Mouse (Mus musculus) stomach, postnatal 0 days (tissue): Measurements from ENCODE around the gene Il34. TPM values are rescaled to one million over a fixed set of nuclear protein-coding genes. Genes with fewer than 3 reads are reported as not detected.

Source experiments
- ATAC-seq: fragments of 200-750 bp; cut with Nextera tagmentation; 2 replicates; pipeline ENCODE4 v1.8.0; 2017; ENCODE audit not compliant: low FRiP score, low TSS enrichment
- DNase-seq: peaks from one replicate; pipeline ENCODE4 v3.0.0-alpha.2; 2016; ENCODE audit warnings: low spot score
- H3K27ac ChIP-seq: fragments of 300-500 bp; sonication (generic); replicated peaks from 2 replicates; pipeline ENCODE4 v1.5.1; 2014; ENCODE audit warnings: mild to moderate bottlenecking, control low read depth
- H3K27me3 ChIP-seq: fragments of 300-500 bp; sonication (generic); 2 replicates; pipeline ENCODE4 v1.6.1; 2014; ENCODE audit warnings: low read length; ENCODE audit not compliant: control insufficient read depth, insufficient read depth
- H3K36me3 ChIP-seq: fragments of 300-500 bp; sonication (generic); 2 replicates; pipeline ENCODE4 v1.6.1; 2014; ENCODE audit warnings: low read length, mixed read lengths; ENCODE audit not compliant: control insufficient read depth, insufficient read depth
- H3K4me1 ChIP-seq: fragments of 300-500 bp; sonication (generic); replicated peaks from 2 replicates; pipeline ENCODE4 v1.6.1; 2014; ENCODE audit warnings: antibody characterized with exemption; ENCODE audit not compliant: control insufficient read depth, insufficient read depth
- H3K4me2 ChIP-seq: fragments of 300-500 bp; sonication (generic); replicated peaks from 2 replicates; pipeline ENCODE4 v1.6.1; 2014; ENCODE audit warnings: low read depth, mild to moderate bottlenecking, control low read depth, moderate library complexity
- H3K4me3 ChIP-seq: fragments of 300-500 bp; sonication (generic); 2 replicates; pipeline ENCODE4 v1.5.1; 2014; ENCODE audit warnings: low read depth, low read length, control low read depth
- H3K9ac ChIP-seq: fragments of 300-500 bp; sonication (generic); 2 replicates; pipeline ENCODE4 v1.6.1; 2014; ENCODE audit warnings: mild to moderate bottlenecking, low read length, control low read depth, mixed read lengths
- H3K9me3 ChIP-seq: fragments of 300-500 bp; sonication (generic); 2 replicates; pipeline ENCODE4 v1.6.1; 2016; ENCODE audit warnings: low read length; ENCODE audit not compliant: control insufficient read depth
- CTCF ChIP-seq: IDR thresholded peaks from 2 replicates; pipeline ENCODE4 v1.5.1; 2016; ENCODE audit warnings: antibody characterized with exemption, low read depth, mild to moderate bottlenecking, moderate library complexity
- EP300 ChIP-seq: optimal IDR thresholded peaks from 2 replicates; pipeline ENCODE3; 2016; ENCODE audit warnings: antibody characterized with exemption
- WGBS: fragments of 180-500 bp; shearing (Covaris S2); extraction: QIAGEN DNeasy Blood & Tissue Kit; methylation state at CpG from one replicate; pipeline ENCODE4 v1.1.7; 2014; 5-methylcytosine and 5-hydroxymethylcytosine counted together
- polyA plus RNA-seq: library from polyadenylated mRNA; unstranded; fragments of >200 nt; fragmentation: Nextera tagmentation; extraction: Ambion mirVana; gene quantifications from 2 replicates; pipeline ENCODE4 v1.2.1, GENCODE M21; 2015

The Il34 gene
- polyA plus RNA-seq, 1 experiment from 2014 or later: 6.4 TPM

GRCm38 (mm10) chr8:110713073-110713472, 92.7 kb downstream of the Il34 start:
- no peaks in the 10 kb centered on the region for H3K27me3 ChIP-seq
- TF ChIP-seq CTCF (no peak), EP300 (no peak)
- no peak overlapping the region for H3K4me3 ChIP-seq
- ATAC-seq: no peak
- no peaks in the 10 kb centered on the region for H3K9me3 ChIP-seq
- 0 out of 2 replicates have a peak, but pooled peaks cover 2% of the 10 kb centered on the region for H3K36me3 ChIP-seq
- no peak for DNase-seq
- H3K4me2 ChIP-seq: no peak overlapping the region
- H3K9ac ChIP-seq: no peak overlapping the region
- H3K4me1 ChIP-seq: peaks cover 2% of the 10 kb centered on the region; the same call in 1 of the 2 replicates
- H3K27ac ChIP-seq: peak overlapping the region; percentile 18; the same call in 1 of the 2 replicates
- WGBS: 69% methylated on average over 7 of the region's 7 CpGs

- Histone ChIP-seq H3K27ac (peak overlapping the region; percentile 35), H3K9me3 (no peaks in the 10 kb centered on the region), H3K4me3 (no peak overlapping the region), H3K9ac (no peak overlapping the region), H3K4me1 (peaks cover 2% of the 10 kb centered on the region; the same call in 1 of the 2 replicates), H3K27me3 (no peaks in the 10 kb centered on the region), H3K36me3 (0 out of 2 replicates have a peak, but pooled peaks cover 2% of the 10 kb centered on the region), H3K4me2 (no peak overlapping the region)
- WGBS: 71% methylated on average over 13 of the region's 13 CpGs
- DNase-seq (no peak), ATAC-seq (no peak)
- no peak for TF ChIP-seq EP300
- TF ChIP-seq CTCF: peak; percentile 20; the same call in 1 of the 2 replicates
Observed at GRCm38 (mm10) chr8:110711271-110711934, 94.3 kb downstream of the Il34 start.

GRCm38 (mm10) chr8:110710593-110710992, 95.1 kb downstream of the Il34 start:
- Histone ChIP-seq H3K27ac (peak overlapping the region; percentile 35; the same call in 1 of the 2 replicates), H3K9ac (no peak overlapping the region), H3K27me3 (no peaks in the 10 kb centered on the region), H3K4me3 (no peak overlapping the region), H3K4me1 (peaks cover 2% of the 10 kb centered on the region; the same call in 1 of the 2 replicates), H3K36me3 (0 out of 2 replicates have a peak, but pooled peaks cover 2% of the 10 kb centered on the region), H3K9me3 (no peaks in the 10 kb centered on the region), H3K4me2 (no peak overlapping the region)
- DNase-seq (no peak), ATAC-seq (no peak)
- 58% methylated on average over 3 of the region's 3 CpGs for WGBS
- TF ChIP-seq CTCF (no peak), EP300 (no peak)

DNA sequence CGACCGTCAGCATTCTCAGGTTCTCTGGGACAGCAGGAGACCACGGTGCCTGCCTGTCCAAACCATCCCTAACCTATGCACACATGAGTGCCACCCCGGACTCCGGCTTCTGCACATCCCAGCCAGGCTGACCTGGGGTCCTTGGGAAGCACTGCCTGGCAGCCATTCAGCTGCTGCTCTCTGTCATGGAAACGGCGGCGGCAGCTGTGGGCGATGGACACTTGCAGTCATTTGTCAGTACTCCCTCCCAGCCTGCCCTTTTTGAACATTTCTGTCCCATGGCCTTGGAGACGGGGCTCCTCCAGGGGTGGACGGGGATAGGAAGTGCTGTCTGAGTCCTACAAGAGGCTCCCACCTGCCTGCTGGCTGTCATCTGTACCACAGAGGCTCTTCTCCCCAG, 97.3 kb downstream of the Il34 start:
- Histone ChIP-seq H3K4me3 (no peak overlapping the region), H3K4me1 (no peaks in the 10 kb centered on the region; the same call in none of the 2 replicates)

DNA sequence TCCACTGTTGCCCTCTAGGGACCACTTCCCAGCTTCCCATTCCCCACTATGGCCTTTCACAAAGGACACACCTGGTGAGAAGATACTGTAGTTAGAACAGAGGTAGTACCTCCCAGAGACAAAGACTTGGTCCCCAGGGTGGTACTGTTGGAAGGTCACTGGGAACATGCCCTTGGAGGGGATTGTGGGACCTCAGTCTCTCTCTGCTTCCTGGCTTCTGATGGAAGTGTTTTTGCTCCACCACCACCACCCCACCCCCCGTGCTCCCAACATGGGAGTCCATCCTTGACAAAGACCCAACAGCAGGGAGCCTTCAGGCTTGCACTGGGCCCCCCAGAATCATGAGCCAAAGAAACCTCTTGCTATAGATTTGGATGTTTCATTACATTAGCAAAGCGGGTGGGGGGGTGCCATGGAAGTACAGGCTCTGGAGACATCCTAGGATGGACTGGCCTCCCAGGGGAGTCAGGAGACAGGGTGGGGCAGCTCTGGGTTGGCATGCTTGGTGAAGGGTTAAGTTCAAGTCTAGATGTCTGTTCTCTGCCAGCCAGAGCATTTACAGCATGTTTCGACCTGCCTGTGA, 99.3 kb downstream of the Il34 start:
- Histone ChIP-seq H3K27ac (no peak overlapping the region; the same call in 1 of the 2 replicates), H3K27me3 (no peaks in the 10 kb centered on the region), H3K36me3 (0 out of 2 replicates have a peak, but pooled peaks cover 2% of the 10 kb centered on the region), H3K4me2 (no peak overlapping the region), H3K9ac (no peak overlapping the region), H3K4me3 (no peak overlapping the region), H3K9me3 (no peaks in the 10 kb centered on the region), H3K4me1 (peaks cover 4% of the 10 kb centered on the region)
- 70% methylated on average over 3 of the region's 3 CpGs for WGBS
- DNase-seq (no peak), ATAC-seq (no peak)
- no peak for TF ChIP-seq CTCF
- no peak for TF ChIP-seq EP300

More for the DNA sequence above, 97.3 kb downstream of the Il34 start:
- 78% methylated on average over 11 of the region's 11 CpGs for WGBS
- TF ChIP-seq CTCF (no peak), EP300 (no peak)
- H3K4me2 ChIP-seq: no peak overlapping the region
- H3K9ac ChIP-seq: no peak overlapping the region
- ATAC-seq (no peak), DNase-seq (no peak)
- 0 out of 2 replicates have a peak, but pooled peaks cover 2% of the 10 kb centered on the region for H3K36me3 ChIP-seq
- no peaks in the 10 kb centered on the region for H3K27me3 ChIP-seq
- no peaks in the 10 kb centered on the region for H3K9me3 ChIP-seq
- no peak overlapping the region for H3K27ac ChIP-seq
